Mouse (Mus musculus): ENCODE measurements at regions not wholly inside any gene's neighbourhood (a gene's known extent, or its start where the extent isn't known, plus 50 kb on each side); places are given as distances from the start of the nearest gene placed in this dataset.

- no peak for TF ChIP-seq CTCF (IDR thresholded peaks at IDR 0.05; ENCODE audit: low read depth, low read length)
- no peak for TF ChIP-seq POLR2A (IDR thresholded peaks at IDR 0.05; ENCODE audit: extremely low read depth, insufficient read depth, low read length)
Measured at GRCm38 (mm10) chr12:96129870-96130454, 437.9 kb downstream of the Flrt2 start.

Measured in liver, adult 2 months (tissue).